Mouse (Mus musculus) midbrain, embryonic 14.5 days (tissue): Measurements from ENCODE around the gene Slc22a7. TPM values are rescaled to one million over a fixed set of nuclear protein-coding genes. Genes with fewer than 3 reads are reported as not detected.

Experiments used
- ATAC-seq: fragments of 200-750 bp; cut with Nextera tagmentation; 2 replicates; pipeline ENCODE4 v1.8.0; 2017; ENCODE audit warnings: moderate number of reproducible peaks, moderate library complexity; ENCODE audit not compliant: low FRiP score, low TSS enrichment
- DNase-seq: peaks from one replicate; pipeline ENCODE4 v3.0.0-alpha.2; 2015
- H3K27ac ChIP-seq: fragments of 300-500 bp; sonication (generic); replicated peaks from 2 replicates; pipeline ENCODE4 v1.5.1; 2014; ENCODE audit warnings: mild to moderate bottlenecking, low read depth, low read length, moderate library complexity
- H3K27me3 ChIP-seq: fragments of 300-500 bp; sonication (generic); 2 replicates; pipeline ENCODE4 v1.6.1; 2014; ENCODE audit warnings: low read length, control low read depth, mixed read lengths; ENCODE audit not compliant: control insufficient read depth, insufficient read depth
- H3K36me3 ChIP-seq: fragments of 300-500 bp; sonication (generic); 2 replicates; pipeline ENCODE4 v1.6.1; 2014; ENCODE audit warnings: low read length, control low read depth; ENCODE audit not compliant: control insufficient read depth, insufficient read depth
- H3K4me1 ChIP-seq: fragments of 300-500 bp; sonication (generic); 2 replicates; pipeline ENCODE4 v1.6.1; 2014; ENCODE audit warnings: mild to moderate bottlenecking, antibody characterized with exemption, low read length, control low read depth; ENCODE audit not compliant: control insufficient read depth, insufficient read depth
- H3K4me2 ChIP-seq: fragments of 300-500 bp; sonication (generic); 2 replicates; pipeline ENCODE4 v1.6.1; 2014; ENCODE audit warnings: mild to moderate bottlenecking, low read length, moderate library complexity
- H3K4me3 ChIP-seq: fragments of 300-500 bp; sonication (generic); replicated peaks from 2 replicates; pipeline ENCODE4 v1.5.1; 2014; ENCODE audit warnings: low read depth, low read length
- H3K9ac ChIP-seq: fragments of 300-500 bp; sonication (generic); replicated peaks from 2 replicates; pipeline ENCODE4 v1.6.1; 2014; ENCODE audit warnings: mild to moderate bottlenecking, low read length, moderate library complexity
- H3K9me3 ChIP-seq: fragments of 300-500 bp; sonication (generic); 2 replicates; pipeline ENCODE4 v1.6.1; 2016; ENCODE audit warnings: low read length, control low read depth, mixed read lengths; ENCODE audit not compliant: control insufficient read depth
- WGBS: fragments of 180-500 bp; shearing (Covaris S2); extraction: QIAGEN DNeasy Blood & Tissue Kit; methylation state at CpG from one replicate; pipeline ENCODE4 v1.1.7; 2014; 5-methylcytosine and 5-hydroxymethylcytosine counted together
- polyA plus RNA-seq: library from polyadenylated mRNA; unstranded; fragments of >200 nt; fragmentation: Nextera tagmentation; extraction: Ambion mirVana; gene quantifications from 2 replicates; pipeline ENCODE4 v1.2.1, GENCODE M21; 2014

Gene Slc22a7
- polyA plus RNA-seq, 1 experiment from 2014 or later: not detected

- Histone ChIP-seq H3K27ac (no peak overlapping the region), H3K9me3 (no peaks in the 10 kb centered on the region), H3K4me3 (no peak overlapping the region), H3K4me2 (no peak overlapping the region), H3K27me3 (no peaks in the 10 kb centered on the region), H3K36me3 (no peaks in the 10 kb centered on the region), H3K4me1 (no peaks in the 10 kb centered on the region), H3K9ac (no peak overlapping the region)
- ATAC-seq (no peak), DNase-seq (no peak)
Observed at GRCm38 (mm10) chr17:46426496-46426895, 11.8 kb downstream of the Slc22a7 start.

DNA sequence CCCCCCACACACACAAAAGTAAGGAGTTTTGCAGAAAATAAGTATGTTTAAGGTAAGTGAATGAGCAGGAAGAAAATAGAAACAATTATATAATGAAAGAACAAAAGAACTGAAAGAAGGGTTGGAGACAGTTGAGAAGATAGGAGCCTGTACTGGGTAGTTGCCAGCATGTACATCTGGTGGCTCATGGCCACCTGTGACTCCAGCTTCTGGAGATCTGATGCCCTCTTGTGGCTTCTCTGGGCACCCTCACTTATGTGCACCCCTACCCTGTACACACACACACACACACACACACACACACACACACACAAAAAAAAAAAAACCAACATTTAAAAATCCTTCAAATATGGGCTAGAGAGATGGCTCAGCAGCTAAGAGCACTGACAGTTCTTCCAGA, 18.5 kb downstream of the Slc22a7 start:
- ATAC-seq (no peak), DNase-seq (no peak)
- H3K9ac ChIP-seq: no peak overlapping the region
- no peaks in the 10 kb centered on the region for H3K27me3 ChIP-seq
- H3K4me3 ChIP-seq: no peak overlapping the region
- no peaks in the 10 kb centered on the region for H3K9me3 ChIP-seq
- no peaks in the 10 kb centered on the region for H3K4me1 ChIP-seq
- H3K4me2 ChIP-seq: no peak overlapping the region
- peaks cover 7% of the 10 kb centered on the region for H3K36me3 ChIP-seq
- no peak overlapping the region for H3K27ac ChIP-seq

- Histone ChIP-seq H3K9me3 (no peaks in the 10 kb centered on the region), H3K27me3 (no peaks in the 10 kb centered on the region), H3K4me2 (no peak overlapping the region), H3K4me1 (no peaks in the 10 kb centered on the region), H3K9ac (no peak overlapping the region), H3K27ac (no peak overlapping the region), H3K4me3 (no peak overlapping the region), H3K36me3 (peaks cover 16% of the 10 kb centered on the region)
- DNase-seq: no peak
- 66% methylated on average over 5 of the region's 5 CpGs for WGBS
- no peak for ATAC-seq
Observed at GRCm38 (mm10) chr17:46418628-46419027, 19.6 kb downstream of the Slc22a7 start.

DNA sequence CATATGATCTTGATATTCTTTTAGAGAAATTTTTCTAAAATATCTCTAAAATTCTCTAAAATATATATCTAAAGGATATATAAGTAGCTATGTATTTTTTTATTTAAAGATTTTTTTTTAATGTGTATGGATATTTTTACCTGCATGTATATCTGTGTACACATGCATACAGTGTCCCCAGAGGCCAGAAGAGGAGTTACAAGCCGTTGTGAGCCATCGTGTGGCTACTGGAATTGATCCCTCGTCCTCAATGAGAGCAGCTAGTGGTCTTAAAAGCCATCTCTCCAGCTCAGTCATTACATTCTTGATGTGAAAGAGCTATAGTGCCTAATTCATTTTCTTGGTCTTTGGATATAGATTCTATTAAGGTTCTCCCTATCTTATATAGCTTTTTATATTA, 29.8 kb downstream of the Slc22a7 start:
- peaks cover 88% of the 10 kb centered on the region for H3K36me3 ChIP-seq
- H3K9me3 ChIP-seq: no peaks in the 10 kb centered on the region
- WGBS: 31% methylated on average over 3 of the region's 3 CpGs
- no peak overlapping the region for H3K4me2 ChIP-seq
- ATAC-seq (no peak), DNase-seq (peak; percentile 58)
- no peaks in the 10 kb centered on the region for H3K4me1 ChIP-seq
- H3K9ac ChIP-seq: no peak overlapping the region
- no peak overlapping the region for H3K27ac ChIP-seq
- H3K4me3 ChIP-seq: no peak overlapping the region
- H3K27me3 ChIP-seq: no peaks in the 10 kb centered on the region

GRCm38 (mm10) chr17:46394631-46395030, 43.6 kb downstream of the Slc22a7 start:
- 95% methylated on average over 1 of the region's 1 CpGs for WGBS
- H3K9ac ChIP-seq: no peak overlapping the region
- H3K27ac ChIP-seq: no peak overlapping the region
- H3K4me2 ChIP-seq: no peak overlapping the region
- H3K4me3 ChIP-seq: no peak overlapping the region
- peaks cover 62% of the 10 kb centered on the region for H3K36me3 ChIP-seq
- DNase-seq: no peak
- H3K27me3 ChIP-seq: no peaks in the 10 kb centered on the region
- H3K4me1 ChIP-seq: no peaks in the 10 kb centered on the region
- no peaks in the 10 kb centered on the region for H3K9me3 ChIP-seq
- no peak for ATAC-seq

- Histone ChIP-seq H3K9ac (no peak overlapping the region), H3K4me2 (no peak overlapping the region), H3K4me3 (no peak overlapping the region), H3K27ac (no peak overlapping the region), H3K27me3 (no peaks in the 10 kb centered on the region), H3K4me1 (no peaks in the 10 kb centered on the region), H3K36me3 (peaks cover 60% of the 10 kb centered on the region), H3K9me3 (no peaks in the 10 kb centered on the region)
- no peak for ATAC-seq
- 55% methylated on average over 2 of the region's 2 CpGs for WGBS
- DNase-seq: peak; percentile 81
Observed at GRCm38 (mm10) chr17:46393012-46393411, 45.2 kb downstream of the Slc22a7 start.

DNA sequence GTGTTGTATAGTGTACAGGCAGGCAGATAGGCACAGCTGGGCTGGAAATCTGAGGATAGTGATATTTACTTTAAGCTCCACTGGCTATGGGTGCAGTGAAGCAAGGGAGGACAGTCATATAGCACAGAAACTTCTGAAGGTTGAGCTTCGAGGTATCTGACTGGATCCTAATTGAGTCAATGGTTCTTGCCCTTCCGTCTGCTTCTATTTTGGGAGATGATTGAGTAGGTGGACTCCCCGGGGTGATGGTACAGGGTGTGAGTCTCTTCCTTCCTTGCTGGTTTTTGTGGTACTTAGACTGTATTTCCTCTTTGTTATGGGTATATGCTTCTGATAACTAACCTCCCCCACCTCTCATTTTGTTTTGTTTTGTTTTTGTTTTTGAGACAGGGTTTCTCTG, 50.1 kb downstream of the Slc22a7 start:
- H3K27ac ChIP-seq: no peak overlapping the region
- no peak overlapping the region for H3K4me3 ChIP-seq
- no peaks in the 10 kb centered on the region for H3K9me3 ChIP-seq
- no peak for DNase-seq
- peaks cover 17% of the 10 kb centered on the region for H3K4me1 ChIP-seq
- no peak for ATAC-seq
- 87% methylated on average over 3 of the region's 3 CpGs for WGBS
- no peak overlapping the region for H3K9ac ChIP-seq
- peaks cover 38% of the 10 kb centered on the region for H3K36me3 ChIP-seq
- H3K4me2 ChIP-seq: no peak overlapping the region
- no peaks in the 10 kb centered on the region for H3K27me3 ChIP-seq

GRCm38 (mm10) chr17:46384061-46384801, 54.0 kb downstream of the Slc22a7 start:
- no peaks in the 10 kb centered on the region for H3K9me3 ChIP-seq
- ATAC-seq: peak; percentile 31
- H3K4me1 ChIP-seq: peaks cover 17% of the 10 kb centered on the region
- peaks cover 18% of the 10 kb centered on the region for H3K36me3 ChIP-seq
- H3K9ac ChIP-seq: peak overlapping the region; percentile 92
- peak overlapping the region; percentile 84 for H3K4me2 ChIP-seq
- DNase-seq: peak; percentile 55
- peak overlapping the region; percentile 93 for H3K27ac ChIP-seq
- peak overlapping the region; percentile 91 for H3K4me3 ChIP-seq
- under 1% methylated on average over 70 of the region's 70 CpGs for WGBS
- no peaks in the 10 kb centered on the region for H3K27me3 ChIP-seq

DNA sequence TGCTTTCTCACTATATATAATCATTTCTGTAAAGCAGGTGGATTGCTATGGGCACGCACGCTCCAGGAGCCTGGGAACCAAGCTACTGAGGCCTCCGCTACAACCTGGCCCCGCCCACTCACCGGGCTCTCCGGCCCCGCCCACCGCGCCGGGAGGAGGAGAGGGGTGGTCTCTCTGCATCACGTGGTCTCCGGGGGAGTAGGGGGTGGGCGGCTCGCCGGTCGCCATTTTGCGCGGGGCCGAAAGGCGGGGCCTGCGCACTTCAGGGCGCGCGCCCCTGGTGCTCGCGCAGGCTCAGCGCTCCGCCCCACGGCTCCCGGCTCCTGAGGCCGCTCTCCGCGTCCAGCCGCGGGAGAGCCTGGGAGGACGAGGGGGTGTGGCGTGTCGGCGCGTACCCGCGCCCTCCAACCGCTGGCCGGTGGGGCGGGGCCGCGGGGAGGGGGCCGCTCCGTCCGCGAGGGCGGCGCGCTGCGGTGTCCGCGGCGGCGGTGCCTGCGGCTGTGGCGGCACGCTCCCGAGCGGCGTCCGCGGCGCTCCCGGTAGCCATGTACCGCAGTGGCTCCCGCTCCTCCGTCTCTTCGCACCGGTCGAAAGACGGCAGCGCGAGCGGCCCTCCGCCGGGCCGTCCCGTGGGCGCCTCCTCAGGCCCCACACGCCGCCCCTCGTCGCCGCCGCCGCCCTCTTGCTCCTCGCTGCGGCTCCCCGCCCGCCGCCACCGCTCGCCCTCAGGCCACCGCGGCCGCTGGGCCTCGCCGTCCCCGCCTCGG, 54.8 kb downstream of the Slc22a7 start, which contains the start of gene Zfp318:
TSS of gene Zfp318 (plus strand) at position 438 of the 767 bp plus-strand sequence.
- Histone ChIP-seq H3K4me3 (peak within 1 kb of the TSS; percentile 91), H3K36me3 (peaks cover 13% of the 10 kb centered on the region), H3K9ac (peak within 1 kb of the TSS; percentile 92), H3K9me3 (no peaks in the 10 kb centered on the region), H3K4me2 (peak within 1 kb of the TSS; percentile 84), H3K4me1 (peaks cover 17% of the 10 kb centered on the region), H3K27me3 (no peaks in the 10 kb centered on the region), H3K27ac (peak within 1 kb of the TSS; percentile 93)
- ATAC-seq (peak; percentile 98), DNase-seq (peak; percentile 98)
- under 1% methylated on average over 67 of the region's 105 CpGs for WGBS
